Mouse (Mus musculus): Measurements from ENCODE around the gene Bicra. TPM values are rescaled to one million over a fixed set of nuclear protein-coding genes. Genes with fewer than 3 reads are reported as not detected.

The Bicra gene
- polyA plus RNA-seq, 1 experiment from 2014 or later = 1.6 TPM

- H3K4me2 ChIP-seq (replicated peaks; ENCODE audit: low read depth) = no peak overlapping the region
- WGBS = 88% methylated on average over 3 of the region's 3 CpGs
- H3K27me3 ChIP-seq (replicated peaks; ENCODE audit: control insufficient read depth, insufficient read depth, low read length) = no peaks in the 10 kb centered on the region
- no peak overlapping the region for H3K4me3 ChIP-seq (ENCODE audit: low read depth, low read length)
- no peak for TF ChIP-seq CTCF (IDR thresholded peaks at IDR 0.05; ENCODE audit: low read depth)
- ATAC-seq = no peak
- H3K4me1 ChIP-seq (replicated peaks; ENCODE audit: control insufficient read depth, insufficient read depth, low read length) = peaks cover 13% of the 10 kb centered on the region; the same call in 1 of the 2 replicates
- H3K9ac ChIP-seq (ENCODE audit: low read depth, low read length) = no peak overlapping the region
- no peaks in the 10 kb centered on the region for H3K9me3 ChIP-seq (ENCODE audit: control insufficient read depth)
- no peaks in the 10 kb centered on the region for H3K36me3 ChIP-seq (ENCODE audit: control insufficient read depth, insufficient read depth)
- H3K27ac ChIP-seq (ENCODE audit: low read depth, low read length) = no peak overlapping the region
Measured at GRCm38 (mm10) chr7:16050600-16050999, 2.9 kb upstream of the Bicra start.

- Histone ChIP-seq H3K4me3 (ENCODE audit: low read depth, low read length) (peak overlapping the region; percentile 82), H3K27me3 (replicated peaks; ENCODE audit: control insufficient read depth, insufficient read depth, low read length) (no peaks in the 10 kb centered on the region), H3K4me1 (replicated peaks; ENCODE audit: control insufficient read depth, insufficient read depth, low read length) (peaks cover 17% of the 10 kb centered on the region; the same call in 1 of the 2 replicates), H3K9me3 (ENCODE audit: control insufficient read depth) (no peaks in the 10 kb centered on the region), H3K9ac (ENCODE audit: low read depth, low read length) (no peak overlapping the region), H3K36me3 (ENCODE audit: control insufficient read depth, insufficient read depth) (no peaks in the 10 kb centered on the region), H3K27ac (ENCODE audit: low read depth, low read length) (no peak overlapping the region), H3K4me2 (replicated peaks; ENCODE audit: low read depth) (peak overlapping the region; percentile 95)
- WGBS = 75% methylated on average over 7 of the region's 7 CpGs
- no peak for ATAC-seq
- TF ChIP-seq CTCF (IDR thresholded peaks at IDR 0.05; ENCODE audit: low read depth) = no peak
Measured at GRCm38 (mm10) chr7:16049576-16049915, 1.8 kb upstream of the Bicra start.

- WGBS = 6% methylated on average over 36 of the region's 36 CpGs
- ATAC-seq = no peak
- Histone ChIP-seq H3K9ac (ENCODE audit: low read depth, low read length) (peak overlapping the region; percentile 91), H3K27me3 (replicated peaks; ENCODE audit: control insufficient read depth, insufficient read depth, low read length) (no peaks in the 10 kb centered on the region), H3K4me1 (replicated peaks; ENCODE audit: control insufficient read depth, insufficient read depth, low read length) (peaks cover 17% of the 10 kb centered on the region; the same call in 1 of the 2 replicates), H3K36me3 (ENCODE audit: control insufficient read depth, insufficient read depth) (no peaks in the 10 kb centered on the region), H3K27ac (ENCODE audit: low read depth, low read length) (peak overlapping the region; percentile 65), H3K9me3 (ENCODE audit: control insufficient read depth) (no peaks in the 10 kb centered on the region), H3K4me2 (replicated peaks; ENCODE audit: low read depth) (peak overlapping the region; percentile 95), H3K4me3 (ENCODE audit: low read depth, low read length) (peak overlapping the region; percentile 82)
- no peak for TF ChIP-seq CTCF (IDR thresholded peaks at IDR 0.05; ENCODE audit: low read depth)
Measured at GRCm38 (mm10) chr7:16048675-16049575, 1.2 kb upstream of the Bicra start.

GRCm38 (mm10) chr7:16048164-16048564 is 443 bp upstream of the Bicra start:
- H3K27ac ChIP-seq (ENCODE audit: low read depth, low read length) = peak overlapping the region; percentile 95
- peak overlapping the region; percentile 91 for H3K9ac ChIP-seq (ENCODE audit: low read depth, low read length)
- no peaks in the 10 kb centered on the region for H3K27me3 ChIP-seq (replicated peaks; ENCODE audit: control insufficient read depth, insufficient read depth, low read length)
- peak overlapping the region; percentile 95 for H3K4me2 ChIP-seq (replicated peaks; ENCODE audit: low read depth)
- no peaks in the 10 kb centered on the region for H3K9me3 ChIP-seq (ENCODE audit: control insufficient read depth)
- TF ChIP-seq CTCF (IDR thresholded peaks at IDR 0.05; ENCODE audit: low read depth) = no peak
- H3K36me3 ChIP-seq (ENCODE audit: control insufficient read depth, insufficient read depth) = no peaks in the 10 kb centered on the region
- H3K4me1 ChIP-seq (replicated peaks; ENCODE audit: control insufficient read depth, insufficient read depth, low read length) = peaks cover 17% of the 10 kb centered on the region; the same call in 1 of the 2 replicates
- peak; percentile 84 for ATAC-seq
- H3K4me3 ChIP-seq (ENCODE audit: low read depth, low read length) = peak overlapping the region; percentile 82
- WGBS = 0% methylated on average over 19 of the region's 20 CpGs

- peak; percentile 6; the same call in 1 of the 2 replicates for TF ChIP-seq CTCF (IDR thresholded peaks at IDR 0.05; ENCODE audit: low read depth)
- Histone ChIP-seq H3K27ac (ENCODE audit: low read depth, low read length) (peak overlapping the region; percentile 95), H3K36me3 (ENCODE audit: control insufficient read depth, insufficient read depth) (no peaks in the 10 kb centered on the region), H3K9ac (ENCODE audit: low read depth, low read length) (peak overlapping the region; percentile 91), H3K4me3 (ENCODE audit: low read depth, low read length) (peak overlapping the region; percentile 82), H3K9me3 (ENCODE audit: control insufficient read depth) (no peaks in the 10 kb centered on the region), H3K4me2 (replicated peaks; ENCODE audit: low read depth) (peak overlapping the region; percentile 95), H3K4me1 (replicated peaks; ENCODE audit: control insufficient read depth, insufficient read depth, low read length) (peaks cover 17% of the 10 kb centered on the region; the same call in 1 of the 2 replicates), H3K27me3 (replicated peaks; ENCODE audit: control insufficient read depth, insufficient read depth, low read length) (no peaks in the 10 kb centered on the region)
- WGBS = under 1% methylated on average over 38 of the region's 46 CpGs
- peak; percentile 20 for ATAC-seq
Measured at GRCm38 (mm10) chr7:16046481-16047337, 1.0 kb downstream of the Bicra start.

- H3K4me1 ChIP-seq (replicated peaks; ENCODE audit: control insufficient read depth, insufficient read depth, low read length) = peaks cover 17% of the 10 kb centered on the region; the same call in 1 of the 2 replicates
- H3K27me3 ChIP-seq (replicated peaks; ENCODE audit: control insufficient read depth, insufficient read depth, low read length) = no peaks in the 10 kb centered on the region
- no peaks in the 10 kb centered on the region for H3K9me3 ChIP-seq (ENCODE audit: control insufficient read depth)
- H3K9ac ChIP-seq (ENCODE audit: low read depth, low read length) = peak overlapping the region; percentile 91
- peak; percentile 44 for ATAC-seq
- H3K27ac ChIP-seq (ENCODE audit: low read depth, low read length) = peak overlapping the region; percentile 95
- no peak for TF ChIP-seq CTCF (IDR thresholded peaks at IDR 0.05; ENCODE audit: low read depth)
- WGBS = 2% methylated on average over 7 of the region's 7 CpGs
- peak overlapping the region; percentile 82 for H3K4me3 ChIP-seq (ENCODE audit: low read depth, low read length)
- H3K4me2 ChIP-seq (replicated peaks; ENCODE audit: low read depth) = peak overlapping the region; percentile 95
- H3K36me3 ChIP-seq (ENCODE audit: control insufficient read depth, insufficient read depth) = no peaks in the 10 kb centered on the region
Measured at GRCm38 (mm10) chr7:16046101-16046480, 1.6 kb downstream of the Bicra start.
